Mouse (Mus musculus) neural tube, postnatal 0 days (tissue): ENCODE measurements around the gene Adipor2. TPM values are rescaled to one million over a fixed set of nuclear protein-coding genes. Genes with fewer than 3 reads are reported as not detected.

ENCODE experiments used
- polyA plus RNA-seq: library from polyadenylated mRNA; unstranded; fragments of >200 nt; fragmentation: Nextera tagmentation; extraction: Ambion mirVana; gene quantifications from 2 replicates; pipeline ENCODE4 v1.2.1, GENCODE M21; 2015

Gene Adipor2
- polyA plus RNA-seq: 39.0 and 39.2 TPM in 2 replicates

GRCm38 (mm10) chr6:119417354-119417753 is at the start of gene Adipor2:
Gene Adipor2, minus strand, starts transcription at chr6:119417704.

GRCm38 (mm10) chr6:119330506-119330905 is 87.0 kb downstream of the Adipor2 start, which contains the start of gene Lrtm2:
Gene Lrtm2, minus strand, starts transcription at chr6:119330766.

Other genes starting within 250 kb of the Adipor2 start
- gene Dcp1b, start 242.5 kb downstream of the Adipor2 start, polyA plus RNA-seq: 8.3 and 10.5 TPM in 2 replicates
- gene Cacna1c, start 221.3 kb downstream of the Adipor2 start, polyA plus RNA-seq: 4.9 and 6.7 TPM in 2 replicates
- 0.74 and 1.3 TPM in 2 replicates for gene Cacna2d4, start 181.2 kb downstream of the Adipor2 start, polyA plus RNA-seq
- gene Lrtm2, start 86.9 kb downstream of the Adipor2 start, polyA plus RNA-seq: 16.2 and 18.3 TPM in 2 replicates
- gene Fbxl14, start 62.0 kb upstream of the Adipor2 start, polyA plus RNA-seq: 2.4 and 2.9 TPM in 2 replicates
- gene Wnt5b, start 126.6 kb upstream of the Adipor2 start, polyA plus RNA-seq: 4.6 and 7.2 TPM in 2 replicates